Mouse (Mus musculus): ENCODE measurements around the gene Nrn1l. TPM values are rescaled to one million over a fixed set of nuclear protein-coding genes. Genes with fewer than 3 reads are reported as not detected.

Nrn1l gene
- polyA plus RNA-seq, 2 experiments = 0.22 TPM; not detected in 1

DNA sequence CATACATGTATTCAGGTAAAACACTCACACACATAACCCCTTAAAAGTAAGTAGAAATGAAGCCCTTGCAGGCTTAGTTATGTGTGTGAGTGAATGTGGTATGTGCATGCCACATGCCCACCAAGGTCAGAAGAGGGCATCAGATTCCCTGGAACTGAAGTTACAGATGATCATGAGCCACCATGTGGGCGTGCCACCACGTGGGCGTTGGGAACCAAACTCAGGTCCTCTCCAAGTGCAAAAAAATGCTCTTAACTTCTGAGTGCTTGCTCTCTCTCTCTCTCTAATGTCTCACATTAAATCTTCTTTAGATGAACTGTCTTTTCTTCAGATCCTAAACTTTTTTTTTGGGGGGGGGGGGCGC lies 44.9 kb downstream of the Nrn1l start, which contains the start of gene Psmb10:
TSS of gene Psmb10 (minus strand) at position 139 of the 364 bp plus-strand sequence.
- peak within 1 kb of the TSS; percentile 86 for H3K9ac ChIP-seq (replicated peaks)
- TF ChIP-seq EP300 (IDR thresholded peaks at IDR 0.05; ENCODE audit: low read depth) (no peak), CTCF (IDR thresholded peaks at IDR 0.05; ENCODE audit: low read depth) (0 out of 2 replicates have a peak, but pooled peaks have one; percentile 7)
- H3K4me1 ChIP-seq (replicated peaks; ENCODE audit: control insufficient read depth in 2 of 2, insufficient read depth in 2 of 2, low read length in 1 of 2) = peaks cover 16 to 26% of the 10 kb centered on the region in 2 experiments
- peak within 1 kb of the TSS; percentile 92 for H3K4me2 ChIP-seq (ENCODE audit: low read depth)
- DNase-seq (ENCODE audit: low read depth in 3 of 3, low spot score in 3 of 3) (peak in 1 of 3 experiments; percentile 41), ATAC-seq (ENCODE audit: insufficient read depth) (no peak)
- H3K9me3 ChIP-seq (ENCODE audit: control insufficient read depth, low read length) = no peaks in the 10 kb centered on the region
- H3K27me3 ChIP-seq (ENCODE audit: control insufficient read depth, insufficient read depth, low read length) = no peaks in the 10 kb centered on the region
- H3K36me3 ChIP-seq (replicated peaks; ENCODE audit: control insufficient read depth, insufficient read depth, low read depth) = no peaks in the 10 kb centered on the region
- peak within 1 kb of the TSS; percentile 80 to 84 for H3K4me3 ChIP-seq (ENCODE audit: insufficient read depth in 1 of 2, low read depth in 2 of 2, low read length in 2 of 2)
- 3% methylated on average over 4 of the region's 4 CpGs for WGBS (ENCODE audit: insufficient replicate concordance)
- H3K27ac ChIP-seq = peak within 1 kb of the TSS; percentile 68

DNA sequence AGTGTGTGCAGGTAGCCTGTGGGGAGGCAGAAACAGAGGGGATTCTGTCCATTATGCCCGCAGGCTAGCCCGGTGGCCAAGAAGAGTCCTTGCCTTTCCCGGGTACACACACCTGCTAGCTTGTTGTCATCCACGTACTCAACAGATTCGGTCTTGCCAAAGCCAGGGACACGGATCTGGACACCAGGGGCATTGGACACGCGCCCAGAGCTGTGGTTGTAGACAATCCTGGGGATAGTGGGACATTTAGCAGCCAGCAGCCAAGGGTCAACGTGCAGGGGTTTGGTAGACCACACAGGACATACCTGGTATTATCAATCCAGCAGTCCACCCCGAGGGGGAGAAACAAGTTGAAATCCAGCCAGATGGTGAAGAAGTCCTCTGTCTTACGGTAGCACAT lies 48.7 kb downstream of the Nrn1l start:
- no peak for ATAC-seq (ENCODE audit: insufficient read depth)
- Histone ChIP-seq H3K27me3 (ENCODE audit: control insufficient read depth, insufficient read depth, low read length) (no peaks in the 10 kb centered on the region), H3K9ac (replicated peaks) (no peak overlapping the region), H3K9me3 (ENCODE audit: control insufficient read depth, low read length) (no peaks in the 10 kb centered on the region), H3K27ac (no peak overlapping the region), H3K36me3 (replicated peaks; ENCODE audit: control insufficient read depth, insufficient read depth, low read depth) (peaks cover 14% of the 10 kb centered on the region; the same call in 1 of the 2 replicates), H3K4me3 (ENCODE audit: insufficient read depth in 1 of 2, low read depth in 2 of 2, low read length in 2 of 2) (peak overlapping the region; percentile 41 to 52), H3K4me1 (replicated peaks; ENCODE audit: control insufficient read depth in 2 of 2, insufficient read depth in 2 of 2, low read length in 1 of 2) (peaks cover 5 to 7% of the 10 kb centered on the region in 2 experiments), H3K4me2 (ENCODE audit: low read depth) (peak overlapping the region; percentile 43)
- DNase-seq (ENCODE audit: low read depth in 3 of 3, low spot score in 3 of 3) = no peak
- no peak for TF ChIP-seq CTCF (IDR thresholded peaks at IDR 0.05; ENCODE audit: low read depth)
- no peak for TF ChIP-seq EP300 (IDR thresholded peaks at IDR 0.05; ENCODE audit: low read depth)
- 85% methylated on average over 11 of the region's 11 CpGs for WGBS (ENCODE audit: insufficient replicate concordance)

DNA sequence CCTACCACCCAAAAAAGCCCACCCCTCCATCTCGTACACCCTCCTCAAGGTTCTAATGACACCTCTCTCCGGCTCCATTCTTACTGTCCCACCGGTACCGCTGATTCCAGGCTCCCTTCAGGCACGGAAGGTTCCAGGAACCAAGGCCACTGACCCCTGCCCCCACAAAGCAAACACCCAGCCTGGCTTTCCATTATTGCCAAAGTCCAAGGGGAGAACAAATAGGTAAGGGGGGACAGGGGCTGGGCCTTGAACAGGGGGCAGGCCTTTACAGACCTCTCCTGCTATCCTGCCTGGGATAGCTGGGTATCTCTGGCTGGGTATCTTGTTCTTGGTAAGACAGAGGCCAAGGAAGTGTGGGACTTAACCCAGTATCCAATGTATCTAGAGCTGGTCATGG lies 49.2 kb downstream of the Nrn1l start:
- H3K4me1 ChIP-seq (replicated peaks; ENCODE audit: control insufficient read depth in 2 of 2, insufficient read depth in 2 of 2, low read length in 1 of 2) = peaks cover 5 to 7% of the 10 kb centered on the region in 2 experiments
- H3K9me3 ChIP-seq (ENCODE audit: control insufficient read depth, low read length) = no peaks in the 10 kb centered on the region
- H3K4me3 ChIP-seq (ENCODE audit: insufficient read depth in 1 of 2, low read depth in 2 of 2, low read length in 2 of 2) = peak overlapping the region; percentile 41 to 52
- no peak for DNase-seq (ENCODE audit: low read depth in 3 of 3, low spot score in 3 of 3)
- H3K4me2 ChIP-seq (ENCODE audit: low read depth) = peak overlapping the region; percentile 48
- ATAC-seq (ENCODE audit: insufficient read depth) = peak; percentile 34; the same call in 1 of the 2 replicates
- peaks cover 17% of the 10 kb centered on the region; the same call in 1 of the 2 replicates for H3K36me3 ChIP-seq (replicated peaks; ENCODE audit: control insufficient read depth, insufficient read depth, low read depth)
- 92% methylated on average over 5 of the region's 5 CpGs for WGBS (ENCODE audit: insufficient replicate concordance)
- H3K9ac ChIP-seq (replicated peaks) = no peak overlapping the region
- H3K27ac ChIP-seq = no peak overlapping the region
- TF ChIP-seq EP300 (IDR thresholded peaks at IDR 0.05; ENCODE audit: low read depth) = no peak
- no peak for TF ChIP-seq CTCF (IDR thresholded peaks at IDR 0.05; ENCODE audit: low read depth)
- H3K27me3 ChIP-seq (ENCODE audit: control insufficient read depth, insufficient read depth, low read length) = no peaks in the 10 kb centered on the region

DNA sequence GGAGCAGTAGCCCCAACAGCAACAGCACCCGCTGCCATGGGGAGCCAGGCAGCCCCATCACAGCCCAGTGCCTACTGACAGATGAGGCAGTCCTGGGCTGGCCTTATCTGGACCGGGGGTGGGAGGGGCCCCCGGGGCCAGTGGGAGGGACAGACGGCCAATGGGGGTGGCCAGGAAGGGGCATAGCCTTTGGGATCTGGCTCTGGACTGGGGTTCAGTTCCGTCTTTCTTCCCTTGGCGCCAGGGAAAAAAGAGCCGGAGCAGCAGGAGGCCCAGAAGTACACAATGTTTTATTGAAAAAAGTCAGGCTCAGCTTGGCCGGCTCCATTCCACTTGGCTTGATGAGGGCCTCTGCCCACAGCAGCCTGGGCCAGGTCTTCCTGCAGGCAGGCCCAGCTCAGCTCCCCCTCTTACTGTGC lies 50.0 kb downstream of the Nrn1l start, which contains the start of gene Lcat:
TSS of gene Lcat (minus strand) at position 62 of the 419 bp plus-strand sequence.
- TF ChIP-seq EP300 (IDR thresholded peaks at IDR 0.05; ENCODE audit: low read depth) = no peak
- no peak for TF ChIP-seq CTCF (IDR thresholded peaks at IDR 0.05; ENCODE audit: low read depth)
- peak within 1 kb of the TSS; percentile 41 to 52 for H3K4me3 ChIP-seq (ENCODE audit: insufficient read depth in 1 of 2, low read depth in 2 of 2, low read length in 2 of 2)
- no peak within 1 kb of the TSS for H3K9ac ChIP-seq (replicated peaks)
- H3K36me3 ChIP-seq (replicated peaks; ENCODE audit: control insufficient read depth, insufficient read depth, low read depth) = peaks cover 20% of the 10 kb centered on the region; the same call in 1 of the 2 replicates
- 59% methylated on average over 8 of the region's 8 CpGs for WGBS (ENCODE audit: insufficient replicate concordance)
- H3K4me2 ChIP-seq (ENCODE audit: low read depth) = peak within 1 kb of the TSS; percentile 48
- ATAC-seq (ENCODE audit: insufficient read depth) = peak; percentile 62
- no peak within 1 kb of the TSS for H3K27ac ChIP-seq
- H3K9me3 ChIP-seq (ENCODE audit: control insufficient read depth, low read length) = no peaks in the 10 kb centered on the region
- peaks cover 2 to 4% of the 10 kb centered on the region in 2 experiments; a peak in 3 of 4 replicates for H3K4me1 ChIP-seq (replicated peaks; ENCODE audit: control insufficient read depth in 2 of 2, insufficient read depth in 2 of 2, low read length in 1 of 2)
- no peaks in the 10 kb centered on the region for H3K27me3 ChIP-seq (ENCODE audit: control insufficient read depth, insufficient read depth, low read length)
- DNase-seq (ENCODE audit: low read depth in 3 of 3, low spot score in 3 of 3) = no peak

Other genes with a start within 250 kb of the Nrn1l start
- 1.3 and 1.4 TPM in 2 replicates for gene Carmil2, start 207.3 kb upstream of the Nrn1l start, polyA plus RNA-seq (2012; rRNA removed)
- gene Carmil2, start 207.3 kb upstream of the Nrn1l start, polyA plus RNA-seq (2014; fragmentation: Nextera tagmentation; extraction: Ambion mirVana) = 0.24 and 0.33 TPM in 2 replicates
- gene Acd, start 192.5 kb upstream of the Nrn1l start, polyA plus RNA-seq (2012; rRNA removed) = 8.8 and 11.0 TPM in 2 replicates
- 20.3 and 23.7 TPM in 2 replicates for gene Acd, start 192.5 kb upstream of the Nrn1l start, polyA plus RNA-seq (2014; fragmentation: Nextera tagmentation; extraction: Ambion mirVana)
- 5.9 and 6.0 TPM in 2 replicates for gene Pard6a, start 192.4 kb upstream of the Nrn1l start, polyA plus RNA-seq (2012; rRNA removed)
- gene Pard6a, start 192.4 kb upstream of the Nrn1l start, polyA plus RNA-seq (2014; fragmentation: Nextera tagmentation; extraction: Ambion mirVana) = 6.4 and 7.9 TPM in 2 replicates
- gene 4933405L10Rik, start 185.9 kb upstream of the Nrn1l start, polyA plus RNA-seq (2012; rRNA removed) = not detected in 2 replicates
- gene 4933405L10Rik, start 185.9 kb upstream of the Nrn1l start, polyA plus RNA-seq (2014; fragmentation: Nextera tagmentation; extraction: Ambion mirVana) = not detected in 2 replicates
- 7.0 and 7.8 TPM in 2 replicates for gene Enkd1, start 185.4 kb upstream of the Nrn1l start, polyA plus RNA-seq (2012; rRNA removed)
- gene Enkd1, start 185.4 kb upstream of the Nrn1l start, polyA plus RNA-seq (2014; fragmentation: Nextera tagmentation; extraction: Ambion mirVana) = 4.8 and 6.5 TPM in 2 replicates
- 0.84 and 0.93 TPM in 2 replicates for gene Gfod2, start 134.9 kb upstream of the Nrn1l start, polyA plus RNA-seq (2012; rRNA removed)
- gene Gfod2, start 134.9 kb upstream of the Nrn1l start, polyA plus RNA-seq (2014; fragmentation: Nextera tagmentation; extraction: Ambion mirVana) = 1.1 and 1.8 TPM in 2 replicates
- gene Ranbp10, start 66.2 kb upstream of the Nrn1l start, polyA plus RNA-seq (2012; rRNA removed) = 57.2 and 60.6 TPM in 2 replicates
- 37.0 and 42.0 TPM in 2 replicates for gene Ranbp10, start 66.2 kb upstream of the Nrn1l start, polyA plus RNA-seq (2014; fragmentation: Nextera tagmentation; extraction: Ambion mirVana)
- gene Tsnaxip1, start 65.8 kb upstream of the Nrn1l start, polyA plus RNA-seq (2012; rRNA removed) = 0.04 and 0.06 TPM in 2 replicates
- 0.06 TPM in 1 of 2 replicates, not detected in the other for gene Tsnaxip1, start 65.8 kb upstream of the Nrn1l start, polyA plus RNA-seq (2014; fragmentation: Nextera tagmentation; extraction: Ambion mirVana)
- 24.6 and 25.4 TPM in 2 replicates for gene Cenpt, start 40.3 kb upstream of the Nrn1l start, polyA plus RNA-seq (2012; rRNA removed)
- 15.0 and 18.2 TPM in 2 replicates for gene Cenpt, start 40.3 kb upstream of the Nrn1l start, polyA plus RNA-seq (2014; fragmentation: Nextera tagmentation; extraction: Ambion mirVana)
- 26.2 TPM in 2 replicates for gene Thap11, start 38.4 kb upstream of the Nrn1l start, polyA plus RNA-seq (2012; rRNA removed)
- 25.5 and 29.5 TPM in 2 replicates for gene Thap11, start 38.4 kb upstream of the Nrn1l start, polyA plus RNA-seq (2014; fragmentation: Nextera tagmentation; extraction: Ambion mirVana)
- 40.5 and 83.2 TPM in 2 replicates for gene Nutf2, start 33.0 kb upstream of the Nrn1l start, polyA plus RNA-seq (2012; rRNA removed)
- 139 TPM in 2 replicates for gene Nutf2, start 33.0 kb upstream of the Nrn1l start, polyA plus RNA-seq (2014; fragmentation: Nextera tagmentation; extraction: Ambion mirVana)
- gene Edc4, start 12.7 kb upstream of the Nrn1l start, polyA plus RNA-seq (2012; rRNA removed) = 17.5 and 21.6 TPM in 2 replicates
- 9.9 and 10.7 TPM in 2 replicates for gene Edc4, start 12.7 kb upstream of the Nrn1l start, polyA plus RNA-seq (2014; fragmentation: Nextera tagmentation; extraction: Ambion mirVana)
- 9.8 and 12.3 TPM in 2 replicates for gene Pskh1, start 6.9 kb downstream of the Nrn1l start, polyA plus RNA-seq (2012; rRNA removed)
- gene Pskh1, start 6.9 kb downstream of the Nrn1l start, polyA plus RNA-seq (2014; fragmentation: Nextera tagmentation; extraction: Ambion mirVana) = 6.2 and 8.0 TPM in 2 replicates
- gene Ctrl, start 40.3 kb downstream of the Nrn1l start, polyA plus RNA-seq (2012; rRNA removed) = 1.0 and 1.1 TPM in 2 replicates
- 0.27 and 0.39 TPM in 2 replicates for gene Ctrl, start 40.3 kb downstream of the Nrn1l start, polyA plus RNA-seq (2014; fragmentation: Nextera tagmentation; extraction: Ambion mirVana)
- gene Psmb10, start 44.9 kb downstream of the Nrn1l start, polyA plus RNA-seq (2012; rRNA removed) = 49.8 and 51.8 TPM in 2 replicates
- 61.5 and 68.5 TPM in 2 replicates for gene Psmb10, start 44.9 kb downstream of the Nrn1l start, polyA plus RNA-seq (2014; fragmentation: Nextera tagmentation; extraction: Ambion mirVana)
- 40.2 and 41.2 TPM in 2 replicates for gene Lcat, start 49.8 kb downstream of the Nrn1l start, polyA plus RNA-seq (2012; rRNA removed)
- 47.0 and 50.7 TPM in 2 replicates for gene Lcat, start 49.8 kb downstream of the Nrn1l start, polyA plus RNA-seq (2014; fragmentation: Nextera tagmentation; extraction: Ambion mirVana)
- 8.3 and 11.1 TPM in 2 replicates for gene Slc12a4, start 72.5 kb downstream of the Nrn1l start, polyA plus RNA-seq (2012; rRNA removed)
- gene Slc12a4, start 72.5 kb downstream of the Nrn1l start, polyA plus RNA-seq (2014; fragmentation: Nextera tagmentation; extraction: Ambion mirVana) = 6.9 and 8.9 TPM in 2 replicates
- not detected in 2 replicates for gene Dpep3, start 85.9 kb downstream of the Nrn1l start, polyA plus RNA-seq (2012; rRNA removed)
- gene Dpep3, start 85.9 kb downstream of the Nrn1l start, polyA plus RNA-seq (2014; fragmentation: Nextera tagmentation; extraction: Ambion mirVana) = not detected in 2 replicates
- gene Dus2, start 97.8 kb downstream of the Nrn1l start, polyA plus RNA-seq (2012; rRNA removed) = 6.8 and 8.7 TPM in 2 replicates
- 9.8 and 10.5 TPM in 2 replicates for gene Dus2, start 97.8 kb downstream of the Nrn1l start, polyA plus RNA-seq (2014; fragmentation: Nextera tagmentation; extraction: Ambion mirVana)
- not detected in 2 replicates for gene Dpep2nb, start 112.4 kb downstream of the Nrn1l start, polyA plus RNA-seq (2012; rRNA removed)
- gene Dpep2nb, start 112.4 kb downstream of the Nrn1l start, polyA plus RNA-seq (2014; fragmentation: Nextera tagmentation; extraction: Ambion mirVana) = not detected in 2 replicates
- gene Ddx28, start 118.3 kb downstream of the Nrn1l start, polyA plus RNA-seq (2012; rRNA removed) = 6.6 and 6.8 TPM in 2 replicates
- gene Ddx28, start 118.3 kb downstream of the Nrn1l start, polyA plus RNA-seq (2014; fragmentation: Nextera tagmentation; extraction: Ambion mirVana) = 9.1 and 9.4 TPM in 2 replicates
- 10.2 TPM in 2 replicates for gene Nfatc3, start 165.3 kb downstream of the Nrn1l start, polyA plus RNA-seq (2012; rRNA removed)
- 2.6 and 2.7 TPM in 2 replicates for gene Nfatc3, start 165.3 kb downstream of the Nrn1l start, polyA plus RNA-seq (2014; fragmentation: Nextera tagmentation; extraction: Ambion mirVana)
- 6.7 and 7.7 TPM in 2 replicates for gene Esrp2, start 243.4 kb downstream of the Nrn1l start, polyA plus RNA-seq (2012; rRNA removed)
- gene Esrp2, start 243.4 kb downstream of the Nrn1l start, polyA plus RNA-seq (2014; fragmentation: Nextera tagmentation; extraction: Ambion mirVana) = 6.6 and 7.0 TPM in 2 replicates

All from liver, embryonic 14.5 days (tissue).